Mouse (Mus musculus) liver, adult 2 months (tissue): ENCODE data around the gene Lrch1.

Experiments
- CTCF ChIP-seq: fragments of 200-500 bp; IDR thresholded peaks from 2 replicates; pipeline ENCODE4 v1.5.1; 2011; ENCODE audit warnings: low read depth, low read length, control low read depth
- POLR2A ChIP-seq: fragments of 200-500 bp; IDR thresholded peaks from 2 replicates; pipeline ENCODE4 v1.6.1; 2011; ENCODE audit warnings: low read length, control low read depth; ENCODE audit not compliant: insufficient read depth; ENCODE audit errors: extremely low read depth

GRCm38 (mm10) chr14:74840820-74841219, 106.9 kb downstream of the Lrch1 start:
- TF ChIP-seq CTCF (no peak), POLR2A (no peak)
